Mouse (Mus musculus): Measurements from ENCODE around the gene Akap7. TPM values are rescaled to one million over a fixed set of nuclear protein-coding genes. Genes with fewer than 3 reads are reported as not detected.

Akap7 gene
- polyA plus RNA-seq, 1 experiment from 2014 or later, result 17.5 TPM

DNA sequence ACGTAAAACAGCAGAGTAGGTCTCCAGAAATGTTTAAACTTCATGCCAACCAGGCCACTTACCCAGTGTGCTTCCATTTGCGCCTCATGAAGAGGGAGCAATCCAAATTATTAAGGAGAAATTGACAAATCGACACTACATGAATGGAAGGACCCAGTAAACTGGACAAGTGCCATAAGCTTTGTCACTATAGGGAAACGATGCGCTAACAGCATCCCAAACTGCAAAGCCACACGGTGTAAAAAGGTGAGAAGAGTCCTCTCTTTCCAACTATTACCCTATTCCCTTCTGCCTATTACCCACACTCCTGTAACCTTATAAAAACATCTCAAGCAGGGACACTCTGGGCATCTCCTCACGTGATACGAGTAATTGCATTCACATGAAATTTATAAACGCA lies 11.8 kb downstream of the Akap7 start:
- 87% methylated on average over 9 of the region's 9 CpGs for WGBS
- H3K4me1 ChIP-seq, result peaks cover 28% of the 10 kb centered on the region
- no peak overlapping the region for H3K27ac ChIP-seq (replicated peaks)
- H3K9me3 ChIP-seq (replicated peaks), result no peaks in the 10 kb centered on the region
- H3K36me3 ChIP-seq, result no peaks in the 10 kb centered on the region
- no peaks in the 10 kb centered on the region for H3K27me3 ChIP-seq (ENCODE audit: low read depth, poor library complexity, severe bottlenecking)
- DNase-seq (ENCODE audit: low spot score), result no peak
- no peak overlapping the region for H3K4me3 ChIP-seq

GRCm38 (mm10) chr10:25294999-25295398 lies 12.7 kb downstream of the Akap7 start:
- H3K9me3 ChIP-seq (replicated peaks), result no peaks in the 10 kb centered on the region
- H3K27ac ChIP-seq (replicated peaks), result no peak overlapping the region
- 83% methylated on average over 7 of the region's 7 CpGs for WGBS
- no peak for DNase-seq (ENCODE audit: low spot score)
- H3K4me1 ChIP-seq, result peaks cover 28% of the 10 kb centered on the region
- no peak overlapping the region for H3K4me3 ChIP-seq
- no peaks in the 10 kb centered on the region for H3K27me3 ChIP-seq (ENCODE audit: low read depth, poor library complexity, severe bottlenecking)
- no peaks in the 10 kb centered on the region for H3K36me3 ChIP-seq

DNA sequence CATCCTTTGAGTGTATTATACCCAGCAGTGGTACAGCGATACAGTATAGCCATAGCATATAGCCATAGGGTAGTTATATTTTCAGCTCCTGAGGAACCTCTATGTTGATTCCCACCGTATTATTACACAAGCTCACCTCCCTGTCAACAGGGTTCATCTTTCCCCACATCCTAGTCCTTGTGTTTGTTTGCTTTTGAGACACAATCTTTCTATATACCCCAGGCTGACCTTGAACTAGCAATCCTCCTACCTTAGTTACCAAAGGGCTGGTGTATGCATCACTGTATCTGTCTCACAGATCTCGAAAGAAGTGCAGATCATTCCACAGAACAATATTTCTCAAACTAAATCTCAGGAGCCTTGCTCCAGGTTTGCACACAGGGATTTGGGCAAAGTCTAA lies 13.9 kb downstream of the Akap7 start:
- Histone ChIP-seq H3K36me3 (0 out of 2 replicates have a peak, but pooled peaks cover 4% of the 10 kb centered on the region), H3K27me3 (ENCODE audit: low read depth, poor library complexity, severe bottlenecking) (no peaks in the 10 kb centered on the region), H3K4me1 (peaks cover 28% of the 10 kb centered on the region), H3K27ac (replicated peaks) (no peak overlapping the region), H3K4me3 (no peak overlapping the region), H3K9me3 (replicated peaks) (no peaks in the 10 kb centered on the region)
- 95% methylated on average over 3 of the region's 3 CpGs for WGBS
- DNase-seq (ENCODE audit: low spot score), result no peak

DNA sequence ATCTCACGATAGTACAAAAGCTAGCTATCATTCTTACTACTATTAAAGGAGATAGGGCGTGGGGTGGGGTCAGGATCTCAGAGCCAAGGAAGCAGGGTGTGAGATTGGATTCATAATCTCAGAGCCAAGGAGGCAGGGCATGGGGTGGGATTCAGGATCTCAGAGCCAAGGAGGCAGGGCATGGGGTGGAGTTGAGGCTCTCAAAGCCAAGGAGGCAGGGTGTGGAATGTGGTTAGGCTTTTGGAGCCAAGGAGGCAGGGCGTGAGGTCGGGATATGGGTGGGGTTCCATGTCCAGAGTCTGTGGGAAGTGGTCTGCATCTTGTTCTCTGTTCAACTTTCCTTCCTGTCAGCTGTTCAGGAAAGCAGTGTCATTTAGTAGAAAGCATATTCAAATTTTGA lies 16.6 kb downstream of the Akap7 start:
- no peak overlapping the region for H3K27ac ChIP-seq (replicated peaks)
- H3K36me3 ChIP-seq, result 0 out of 2 replicates have a peak, but pooled peaks cover 7% of the 10 kb centered on the region
- H3K9me3 ChIP-seq (replicated peaks), result no peaks in the 10 kb centered on the region
- 0 out of 2 replicates have a peak, but pooled peaks cover 8% of the 10 kb centered on the region for H3K4me1 ChIP-seq
- no peak overlapping the region for H3K4me3 ChIP-seq
- no peaks in the 10 kb centered on the region for H3K27me3 ChIP-seq (ENCODE audit: low read depth, poor library complexity, severe bottlenecking)
- DNase-seq (ENCODE audit: low spot score), result no peak
- 85% methylated on average over 4 of the region's 4 CpGs for WGBS

DNA sequence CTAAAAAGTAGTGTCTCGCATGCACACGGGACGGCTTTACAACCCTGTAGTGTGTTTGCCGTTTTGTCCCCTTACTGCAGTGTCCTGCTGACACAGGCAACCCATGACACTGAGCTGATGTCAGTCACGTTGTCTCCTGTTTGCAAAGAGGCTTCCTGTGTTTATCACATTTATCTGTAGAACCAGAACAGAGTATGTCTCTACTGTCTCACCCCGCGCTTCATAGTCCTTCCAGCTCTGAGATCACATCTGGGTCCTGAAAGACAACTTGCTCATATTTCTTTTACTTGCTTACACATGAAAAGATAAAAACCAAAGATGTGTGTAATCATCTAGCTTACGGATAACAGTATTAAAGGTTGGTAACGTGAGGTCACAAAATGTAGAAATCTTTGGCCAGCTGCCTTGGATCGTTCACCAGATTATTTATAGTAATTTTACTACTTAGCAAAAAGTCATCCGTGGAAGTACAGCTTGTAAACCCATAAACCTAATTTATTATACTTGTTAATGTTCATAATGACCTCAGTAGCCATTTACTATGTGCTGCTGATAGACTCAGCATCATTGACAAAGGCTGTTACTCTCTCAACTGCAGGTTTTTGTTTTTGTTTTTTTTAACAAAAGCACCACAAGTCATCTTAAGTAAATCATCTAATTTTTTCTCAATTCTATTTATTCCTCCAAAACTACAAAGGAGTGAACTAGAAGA lies 22.4 kb downstream of the Akap7 start:
- 0 out of 2 replicates have a peak, but pooled peaks cover 4% of the 10 kb centered on the region for H3K4me1 ChIP-seq
- H3K27ac ChIP-seq (replicated peaks), result no peak overlapping the region
- 94% methylated on average over 11 of the region's 11 CpGs for WGBS
- no peak overlapping the region for H3K4me3 ChIP-seq
- DNase-seq (ENCODE audit: low spot score), result no peak
- no peaks in the 10 kb centered on the region for H3K27me3 ChIP-seq (ENCODE audit: low read depth, poor library complexity, severe bottlenecking)
- H3K9me3 ChIP-seq (replicated peaks), result no peaks in the 10 kb centered on the region
- H3K36me3 ChIP-seq, result 0 out of 2 replicates have a peak, but pooled peaks cover 7% of the 10 kb centered on the region

DNA sequence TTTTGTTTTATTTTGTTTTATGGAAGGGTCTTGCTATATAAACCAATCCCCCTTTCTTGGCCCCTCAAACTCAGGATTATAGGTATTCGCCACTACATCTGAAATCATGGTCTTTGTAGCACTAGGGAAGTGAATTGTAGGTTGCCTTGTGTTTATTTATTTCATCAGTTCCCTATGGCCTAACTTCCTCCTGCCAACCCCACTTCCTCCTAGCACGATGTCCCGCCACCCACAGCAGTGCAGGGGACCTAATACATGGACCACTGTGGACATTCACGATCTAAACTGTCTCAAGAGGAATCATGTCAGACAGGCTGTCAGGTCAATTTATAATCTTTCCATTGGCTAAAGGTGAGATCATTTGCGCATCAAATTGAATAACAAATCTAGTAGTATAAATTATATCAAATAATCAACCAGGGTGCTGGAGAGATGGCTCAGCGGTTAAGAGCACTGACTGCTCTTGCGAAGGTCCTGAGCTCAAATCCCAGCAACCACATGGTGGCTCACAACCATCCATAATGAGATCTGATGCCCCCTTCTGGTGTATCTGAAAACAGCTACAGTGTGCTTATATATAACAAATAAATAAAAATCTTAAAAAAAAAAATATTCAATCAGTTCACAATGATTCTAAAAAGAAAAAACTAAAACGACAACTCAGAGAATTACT lies 23.1 kb downstream of the Akap7 start:
- 90% methylated on average over 8 of the region's 8 CpGs for WGBS

DNA sequence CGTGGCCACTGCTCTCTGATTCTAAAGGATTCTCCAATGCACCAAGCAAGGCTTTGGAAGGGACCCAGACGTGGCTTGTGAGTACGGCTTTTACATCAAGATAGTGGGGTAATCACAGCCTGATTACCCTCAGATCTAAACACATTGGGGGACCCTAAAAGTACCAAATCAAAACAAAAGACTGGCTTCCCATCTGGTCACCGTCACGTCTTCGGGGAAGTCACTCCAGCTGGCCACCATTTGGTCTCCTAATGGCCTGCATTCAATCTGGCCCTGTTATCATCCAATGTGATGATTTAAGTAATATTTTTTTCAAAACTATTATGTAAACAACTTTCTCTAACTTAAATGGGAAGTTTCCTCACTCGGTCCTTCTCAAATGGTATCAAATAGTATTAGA lies 24.3 kb downstream of the Akap7 start:
- H3K9me3 ChIP-seq (replicated peaks), result no peaks in the 10 kb centered on the region
- H3K27me3 ChIP-seq (ENCODE audit: low read depth, poor library complexity, severe bottlenecking), result no peaks in the 10 kb centered on the region
- H3K36me3 ChIP-seq, result no peaks in the 10 kb centered on the region
- H3K4me3 ChIP-seq, result no peak overlapping the region
- 0 out of 2 replicates have a peak, but pooled peaks cover 4% of the 10 kb centered on the region for H3K4me1 ChIP-seq
- WGBS, result 91% methylated on average over 7 of the region's 7 CpGs
- no peak overlapping the region for H3K27ac ChIP-seq (replicated peaks)
- DNase-seq (ENCODE audit: low spot score), result no peak

More for the DNA sequence above, 23.1 kb downstream of the Akap7 start:
- H3K4me1 ChIP-seq, result 0 out of 2 replicates have a peak, but pooled peaks cover 4% of the 10 kb centered on the region
- no peak for DNase-seq (ENCODE audit: low spot score)
- H3K27ac ChIP-seq (replicated peaks), result no peak overlapping the region
- H3K36me3 ChIP-seq, result 0 out of 2 replicates have a peak, but pooled peaks cover 7% of the 10 kb centered on the region
- H3K4me3 ChIP-seq, result no peak overlapping the region
- no peaks in the 10 kb centered on the region for H3K9me3 ChIP-seq (replicated peaks)
- no peaks in the 10 kb centered on the region for H3K27me3 ChIP-seq (ENCODE audit: low read depth, poor library complexity, severe bottlenecking)

DNA sequence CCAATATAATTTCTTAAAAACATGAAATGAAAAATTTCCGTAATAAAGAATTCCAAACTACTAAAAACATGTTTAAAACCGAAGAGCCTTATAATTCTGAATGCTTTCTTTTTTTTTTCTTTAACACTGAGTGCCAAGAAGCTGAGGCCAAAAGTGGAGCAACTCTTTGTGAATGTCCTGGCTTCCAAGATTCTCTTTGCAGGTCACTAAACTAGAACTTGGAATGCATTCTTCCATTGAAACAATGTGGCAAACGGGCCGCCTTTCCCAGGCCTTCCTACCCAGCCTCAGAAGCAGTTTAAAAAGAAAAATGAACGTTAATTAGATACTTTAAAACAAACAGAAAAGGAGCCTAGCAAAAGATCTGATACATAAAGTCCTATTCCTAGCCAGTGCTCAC lies 27.5 kb downstream of the Akap7 start:
- Histone ChIP-seq H3K27me3 (ENCODE audit: low read depth, poor library complexity, severe bottlenecking) (no peaks in the 10 kb centered on the region), H3K9me3 (replicated peaks) (no peaks in the 10 kb centered on the region), H3K36me3 (no peaks in the 10 kb centered on the region), H3K4me1 (0 out of 2 replicates have a peak, but pooled peaks cover 4% of the 10 kb centered on the region), H3K27ac (replicated peaks) (no peak overlapping the region), H3K4me3 (no peak overlapping the region)
- 81% methylated on average over 5 of the region's 5 CpGs for WGBS
- no peak for DNase-seq (ENCODE audit: low spot score)

- WGBS, result 53% methylated on average over 3 of the region's 3 CpGs
- H3K4me1 ChIP-seq, result 0 out of 2 replicates have a peak, but pooled peaks cover 4% of the 10 kb centered on the region
- DNase-seq (ENCODE audit: low spot score), result no peak
- no peak overlapping the region for H3K4me3 ChIP-seq
- no peaks in the 10 kb centered on the region for H3K27me3 ChIP-seq (ENCODE audit: low read depth, poor library complexity, severe bottlenecking)
- H3K9me3 ChIP-seq (replicated peaks), result no peaks in the 10 kb centered on the region
- H3K36me3 ChIP-seq, result no peaks in the 10 kb centered on the region
- no peak overlapping the region for H3K27ac ChIP-seq (replicated peaks)
Observed at GRCm38 (mm10) chr10:25279406-25279805, 28.3 kb downstream of the Akap7 start.

GRCm38 (mm10) chr10:25275492-25275891 lies 32.2 kb downstream of the Akap7 start:
- no peak for DNase-seq (ENCODE audit: low spot score)
- WGBS, result 91% methylated on average over 7 of the region's 7 CpGs

DNA sequence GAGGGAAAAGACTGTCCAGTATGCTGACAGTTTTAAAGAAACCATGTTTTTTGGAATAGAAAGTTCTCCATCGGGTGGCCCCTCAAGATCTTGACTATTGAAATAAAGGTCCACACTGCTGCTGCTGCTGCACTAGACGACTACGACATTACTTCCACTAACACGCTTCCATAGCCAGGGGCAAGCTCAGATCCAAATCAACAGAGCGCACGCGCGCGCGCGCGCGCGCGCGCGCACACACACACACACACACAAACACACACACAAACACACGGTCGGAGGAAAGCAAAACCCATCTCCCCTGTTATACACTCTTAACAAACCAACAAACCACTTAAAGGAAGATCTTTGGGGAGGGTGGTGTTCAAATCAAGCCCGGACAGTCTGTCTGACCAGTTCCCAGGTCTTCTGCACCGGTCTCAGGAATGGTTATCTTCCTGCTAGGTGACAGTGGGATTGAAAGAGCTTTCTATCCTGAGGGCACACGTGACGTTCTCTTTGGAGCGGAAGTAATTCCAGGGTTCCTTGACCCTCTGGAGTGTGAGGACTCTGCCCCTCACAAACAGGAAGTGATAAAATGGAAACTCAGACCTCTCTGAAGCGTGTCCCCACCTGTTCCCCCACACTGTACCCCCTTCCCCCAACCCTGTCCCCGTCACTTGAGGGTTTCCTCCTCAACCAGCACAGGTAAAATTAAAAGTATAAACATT lies 32.9 kb downstream of the Akap7 start:
- no peak for DNase-seq (ENCODE audit: low spot score)
- WGBS, result 93% methylated on average over 26 of the region's 26 CpGs
- H3K27ac ChIP-seq (replicated peaks), result no peak overlapping the region
- no peaks in the 10 kb centered on the region for H3K9me3 ChIP-seq (replicated peaks)
- H3K4me3 ChIP-seq, result no peak overlapping the region
- peaks cover 9% of the 10 kb centered on the region; the same call in 1 of the 2 replicates for H3K4me1 ChIP-seq
- peaks cover 4% of the 10 kb centered on the region for H3K36me3 ChIP-seq
- H3K27me3 ChIP-seq (ENCODE audit: low read depth, poor library complexity, severe bottlenecking), result no peaks in the 10 kb centered on the region

More at GRCm38 (mm10) chr10:25275492-25275891, 32.2 kb downstream of the Akap7 start:
- H3K4me3 ChIP-seq, result no peak overlapping the region
- no peaks in the 10 kb centered on the region for H3K36me3 ChIP-seq
- H3K27me3 ChIP-seq (ENCODE audit: low read depth, poor library complexity, severe bottlenecking), result no peaks in the 10 kb centered on the region
- H3K27ac ChIP-seq (replicated peaks), result no peak overlapping the region
- H3K9me3 ChIP-seq (replicated peaks), result no peaks in the 10 kb centered on the region
- H3K4me1 ChIP-seq, result peaks cover 9% of the 10 kb centered on the region; the same call in 1 of the 2 replicates

GRCm38 (mm10) chr10:25273731-25274130 lies 33.9 kb downstream of the Akap7 start:
- Histone ChIP-seq H3K4me1 (peaks cover 9% of the 10 kb centered on the region; the same call in 1 of the 2 replicates), H3K27me3 (ENCODE audit: low read depth, poor library complexity, severe bottlenecking) (no peaks in the 10 kb centered on the region), H3K36me3 (peaks cover 4% of the 10 kb centered on the region), H3K9me3 (replicated peaks) (no peaks in the 10 kb centered on the region), H3K27ac (replicated peaks) (no peak overlapping the region), H3K4me3 (no peak overlapping the region)
- DNase-seq (ENCODE audit: low spot score), result no peak
- 82% methylated on average over 1 of the region's 1 CpGs for WGBS

Measured in midbrain, embryonic 10.5 days (tissue).